Comparison of ENCODE assay signal across 21 mouse cellular contexts in the genomic region with DNA sequence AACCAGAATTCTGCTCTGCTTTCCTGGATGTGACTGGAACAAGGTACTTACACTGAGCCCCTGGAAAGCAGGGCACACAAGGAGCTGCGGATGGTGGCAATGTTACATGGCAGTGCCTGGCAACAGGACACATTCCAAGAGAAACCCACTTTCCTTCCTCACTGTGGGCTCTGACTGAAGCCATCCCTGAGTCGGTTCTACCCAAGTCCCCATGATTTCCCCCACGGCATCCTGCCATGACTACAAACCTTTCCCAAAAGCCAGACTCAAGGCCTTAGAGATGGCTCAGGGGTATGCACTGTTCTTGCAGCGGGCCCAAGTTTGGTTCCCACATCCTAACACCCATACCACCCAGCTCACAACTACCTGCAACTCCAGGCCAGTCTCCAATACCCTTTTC.
"Had no signal": no experiment of that assay in that cellular context is flagged by ENCODE, and none has a peak within 500 bp of the region (broad histone marks: within the 10 kb centered on the region; RNA-seq: fewer than 3 reads in every experiment).

No protein-coding gene starts in this region.

- H3K9ac ChIP-seq: heart, embryonic 13.5 days; heart, embryonic 15.5 days; hindbrain, embryonic 13.5 days; hindbrain, embryonic 15.5 days; kidney, embryonic 15.5 days; limb, embryonic 13.5 days had no signal

- H3K4me1 ChIP-seq: heart, embryonic 13.5 days; heart, embryonic 15.5 days; hindbrain, embryonic 13.5 days; hindbrain, embryonic 15.5 days; kidney, embryonic 15.5 days; limb, embryonic 13.5 days had no signal

- H3K27ac ChIP-seq: heart, embryonic 13.5 days; heart, embryonic 15.5 days; hindbrain, embryonic 13.5 days; hindbrain, embryonic 15.5 days; hindbrain, postnatal 0 days; kidney, embryonic 15.5 days; kidney, postnatal 0 days; limb, embryonic 13.5 days had no signal

- DNase-seq: gastrocnemius, postnatal 14 days; gastrocnemius, postnatal 36 days; heart, adult 18-20 months; heart, postnatal 14 days; heart, postnatal 36 days; kidney, adult 11 months; kidney, adult 2 months; kidney, adult 9 months; kidney, postnatal 14 days; kidney, postnatal 36 days; layer of hippocampus, adult 9-11 months; layer of hippocampus, postnatal 36 days; left cerebral cortex, postnatal 4 days had no signal

- H3K27me3 ChIP-seq: heart, embryonic 13.5 days; heart, embryonic 15.5 days; hindbrain, embryonic 13.5 days; hindbrain, embryonic 15.5 days; kidney, embryonic 15.5 days; limb, embryonic 13.5 days had no signal

- H3K4me3 ChIP-seq: heart, embryonic 13.5 days; heart, embryonic 15.5 days; hindbrain, embryonic 13.5 days; hindbrain, embryonic 15.5 days; kidney, embryonic 15.5 days; limb, embryonic 13.5 days had no signal
